Mouse (Mus musculus): ENCODE results near the gene Lpo.

Lpo gene

GRCm38 (mm10) chr11:87758957-87759608, 69.0 kb downstream of the Lpo start:
- no peak for DNase-seq (ENCODE audit: low read depth, low spot score)

GRCm38 (mm10) chr11:87758161-87758911, 69.8 kb downstream of the Lpo start:
- no peak for DNase-seq (ENCODE audit: low read depth, low spot score)

- no peak for DNase-seq (ENCODE audit: low read depth, low spot score)
Observed at GRCm38 (mm10) chr11:87757001-87757954, 70.8 kb downstream of the Lpo start.

Measured in WW6 (cell line).